Mouse (Mus musculus) left cerebral cortex, postnatal 10 days (tissue): ENCODE measurements around the gene Islr. TPM values are rescaled to one million over a fixed set of nuclear protein-coding genes. Genes with fewer than 3 reads are reported as not detected.
"Not testable (repeated sequence)": the region's sequence is repeated elsewhere in the genome, so short reads cannot be mapped to it uniquely, and the experiment has no call there.

Experiments used
- DNase-seq, 2 experiments: peaks; one replicate each; pipeline ENCODE4 v3.0.0; 2021 to 2022; ENCODE audit warnings: low spot score in 2 of 2, mixed read lengths in 1 of 2; ENCODE audit errors: extremely low spot score in 1 of 2
- intact Hi-C: fragments of 180-260 bp; cut with DNase I; formaldehyde crosslinking; loops from one replicate; pipeline ENCODE4 v1.15.1; 2025
- total RNA-seq, 2 experiments: library from RNA; stranded (reverse); gene quantifications; 2 replicates each; pipeline ENCODE4 v1.2.3; 2021

Gene Islr
- 10 to 100 TPM; 14.0 to 14.3 TPM for total RNA-seq

DNA sequence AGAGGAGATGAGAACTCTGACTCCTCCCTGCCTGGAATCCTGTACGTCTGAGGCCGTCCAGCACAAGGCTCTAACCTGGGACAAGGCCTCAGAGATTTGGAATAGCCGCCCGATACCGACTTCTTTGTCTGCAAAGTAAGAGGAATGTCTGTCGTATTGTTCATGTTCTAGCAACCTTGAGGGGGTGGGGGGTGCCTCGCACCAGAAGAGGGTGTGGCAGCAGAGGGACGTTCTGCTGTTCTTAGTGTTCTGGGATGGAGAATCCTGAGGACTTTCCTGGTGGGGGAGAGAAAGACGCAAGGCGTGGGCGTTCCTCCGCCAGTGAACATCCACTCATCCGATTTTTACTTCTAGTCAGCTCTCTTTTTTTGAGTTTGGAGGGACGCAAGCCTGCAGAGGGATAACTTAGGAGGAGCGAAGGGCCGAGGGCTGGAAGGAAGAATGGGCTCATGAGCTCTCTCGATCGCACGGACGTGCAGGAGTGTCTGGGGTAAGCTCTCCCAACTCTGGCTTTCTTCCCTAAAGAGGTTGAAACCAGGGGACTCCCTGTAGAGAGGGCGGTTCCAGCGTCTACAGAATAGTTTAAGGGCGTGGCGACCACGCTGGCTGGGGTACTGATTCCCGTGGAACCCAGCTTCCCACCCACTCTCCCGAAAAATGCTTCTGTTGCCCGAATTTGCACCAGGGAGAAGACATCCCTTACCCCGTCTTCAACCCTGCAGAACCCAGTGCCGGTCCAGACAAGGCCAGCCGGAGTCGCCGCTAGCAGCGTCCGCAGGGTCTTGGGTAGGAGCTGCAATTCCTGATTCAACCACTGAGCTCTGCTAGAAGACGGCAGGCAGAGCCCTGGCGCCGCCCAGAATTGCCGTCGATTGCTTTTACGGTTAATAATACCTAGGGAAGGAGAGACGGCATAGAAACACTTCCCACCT, at the start of gene Islr, which contains the start of gene Islr2:
Gene Islr, minus strand, starts transcription at position 791 of the 932 bp plus-strand sequence.
Gene Islr2, minus strand, starts transcription at position 804 of the 932 bp plus-strand sequence.
- DNase-seq = peak in 1 of 2 experiments; percentile 84
- intact Hi-C loops = loop anchor here (1.0 to 10.0 kb wide), 2 partner anchors 151 to 269 kb away; no protein-coding TSS in a partner anchor

DNA sequence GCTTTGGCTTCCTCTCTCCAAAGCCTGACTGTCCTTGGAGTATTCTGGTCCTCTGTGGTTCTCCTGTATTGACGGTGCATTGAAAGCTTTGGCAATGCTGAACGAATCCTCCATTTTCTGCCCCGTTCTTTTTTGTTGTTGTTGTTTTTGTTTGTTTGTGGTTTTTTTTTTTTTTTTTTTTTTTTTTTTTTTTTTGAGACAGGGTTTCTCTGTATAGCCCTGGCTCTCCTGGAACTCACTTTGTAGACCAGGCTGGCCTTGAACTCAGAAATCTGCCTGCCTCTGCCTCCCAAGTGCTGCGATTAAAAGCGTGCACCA, 49.7 kb upstream of the Islr start:
- intact Hi-C loops, DNase-seq: not testable (repeated sequence)

- DNase-seq = peak; percentile 91 to 96
- intact Hi-C loops = no loop called here
Observed at GRCm38 (mm10) chr9:58253033-58253804, 49.1 kb upstream of the Islr start, which contains the start of gene Stoml1. TSS of gene Stoml1 (plus strand) at chr9:58253164.

- DNase-seq, intact Hi-C loops: not testable (repeated sequence)
Observed at GRCm38 (mm10) chr9:58250730-58251129, 46.6 kb upstream of the Islr start.

DNA sequence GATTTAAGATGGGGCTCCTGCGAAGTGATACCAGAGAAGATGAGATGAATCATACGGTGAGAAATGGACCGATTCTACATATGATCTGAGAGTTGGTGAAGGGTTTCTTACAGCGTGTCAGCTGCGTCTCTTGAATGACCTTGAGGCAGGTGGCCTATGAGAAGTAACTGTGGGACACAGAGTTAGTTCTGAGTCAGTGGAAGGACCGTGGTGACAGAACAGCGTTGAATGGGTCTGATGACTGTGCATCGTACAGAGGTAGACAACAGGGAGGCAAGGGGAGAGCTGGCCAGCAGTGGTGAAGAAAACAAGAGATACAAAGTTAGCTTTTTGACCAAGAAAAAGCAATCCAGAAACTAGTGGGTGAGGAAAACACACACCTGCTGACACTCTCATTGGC, 46.2 kb upstream of the Islr start:
- intact Hi-C loops = no loop called here
- DNase-seq = no peak

- intact Hi-C loops = no loop called here
- DNase-seq = peak; percentile 38 to 82
Observed at GRCm38 (mm10) chr9:58249592-58250192, 45.6 kb upstream of the Islr start, which contains the start of gene Pml. TSS of gene Pml (minus strand) at chr9:58249786.

- intact Hi-C loops = no loop called here
Observed at GRCm38 (mm10) chr9:58248746-58249413, 44.8 kb upstream of the Islr start.

DNA sequence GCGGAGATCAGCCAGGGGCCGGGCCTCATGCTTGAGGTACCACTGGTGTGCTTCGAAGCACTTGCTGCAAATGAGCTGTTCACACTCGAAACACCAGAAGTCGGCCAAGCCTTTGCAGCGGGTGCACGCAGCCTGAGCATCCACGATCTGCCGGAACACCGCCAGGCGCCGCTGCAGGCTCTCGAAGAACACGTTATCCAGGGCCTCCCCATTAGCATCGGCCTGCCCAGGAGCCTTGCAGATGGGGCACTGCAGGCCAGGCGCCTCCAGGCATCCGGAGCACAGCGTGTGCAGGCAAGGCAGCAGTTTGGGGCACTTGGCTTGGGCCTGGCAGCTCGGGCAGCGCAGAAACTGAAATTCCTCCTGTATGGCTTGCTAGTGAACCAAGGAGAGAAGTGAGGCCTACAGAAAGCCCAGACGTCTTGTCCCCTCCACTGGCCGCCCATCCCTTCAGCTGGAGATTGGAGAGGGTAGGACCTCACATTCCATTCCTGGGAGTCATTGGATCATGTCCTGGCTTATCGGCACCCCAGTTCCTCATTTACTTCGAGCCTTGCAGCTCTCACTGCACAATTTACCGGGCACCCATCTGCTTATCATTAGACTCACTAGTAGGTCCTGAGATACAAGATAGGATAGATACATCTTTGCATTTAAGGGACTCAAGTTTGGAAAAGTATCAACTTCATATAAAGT, 43.1 kb upstream of the Islr start:
- DNase-seq = peak; percentile 72 to 90
- intact Hi-C loops = no loop called here

More at GRCm38 (mm10) chr9:58248746-58249413, 44.8 kb upstream of the Islr start:
- DNase-seq = no peak

GRCm38 (mm10) chr9:58246083-58246591, 42.0 kb upstream of the Islr start:
- intact Hi-C loops = no loop called here
- DNase-seq = no peak

GRCm38 (mm10) chr9:58243696-58244095, 39.6 kb upstream of the Islr start:
- intact Hi-C loops = no loop called here
- DNase-seq = no peak

GRCm38 (mm10) chr9:58242696-58243095, 38.6 kb upstream of the Islr start:
- no peak for DNase-seq
- intact Hi-C loops = no loop called here

DNA sequence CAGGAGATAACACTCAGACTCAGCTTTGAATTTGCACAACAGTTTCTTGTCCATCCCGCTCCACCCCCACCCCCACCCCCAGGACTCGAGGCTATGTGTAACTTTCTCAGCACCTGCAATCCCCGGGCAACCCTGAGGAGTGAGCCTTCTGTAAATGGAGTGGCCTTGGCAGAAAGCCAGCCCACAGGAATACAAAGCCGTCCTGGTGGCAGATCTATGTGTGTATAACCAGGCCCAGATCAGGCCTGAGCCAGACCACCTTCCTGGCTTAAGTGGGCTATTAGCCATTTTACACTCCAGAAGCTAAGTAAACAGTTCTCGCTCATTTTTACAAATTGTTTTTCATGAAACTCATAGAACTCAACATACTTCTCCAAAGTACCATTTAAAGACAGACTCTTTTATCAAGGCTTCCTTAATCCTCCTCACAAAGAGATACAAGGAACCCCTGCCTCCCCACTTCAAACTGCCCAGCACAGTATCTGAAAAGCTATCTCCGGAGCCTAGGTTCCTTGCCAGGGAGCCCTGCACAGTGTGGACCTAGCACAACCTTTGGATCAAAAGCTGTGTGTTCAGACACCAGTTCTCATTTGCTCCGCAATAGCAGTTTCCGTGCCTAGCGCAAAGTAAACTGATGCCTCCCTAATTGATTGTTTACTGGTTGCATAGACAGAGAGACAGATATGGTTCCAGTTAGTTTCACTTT, 37.8 kb upstream of the Islr start:
- peak in 1 of 2 experiments; percentile 59 for DNase-seq
- intact Hi-C loops = no loop called here

GRCm38 (mm10) chr9:58234502-58235015, 30.5 kb upstream of the Islr start:
- DNase-seq = no peak
- intact Hi-C loops = no loop called here

- intact Hi-C loops = no loop called here
- no peak for DNase-seq
Observed at GRCm38 (mm10) chr9:58232374-58232773, 28.3 kb upstream of the Islr start.

GRCm38 (mm10) chr9:58231746-58232145, 27.6 kb upstream of the Islr start:
- intact Hi-C loops = no loop called here
- no peak for DNase-seq

DNA sequence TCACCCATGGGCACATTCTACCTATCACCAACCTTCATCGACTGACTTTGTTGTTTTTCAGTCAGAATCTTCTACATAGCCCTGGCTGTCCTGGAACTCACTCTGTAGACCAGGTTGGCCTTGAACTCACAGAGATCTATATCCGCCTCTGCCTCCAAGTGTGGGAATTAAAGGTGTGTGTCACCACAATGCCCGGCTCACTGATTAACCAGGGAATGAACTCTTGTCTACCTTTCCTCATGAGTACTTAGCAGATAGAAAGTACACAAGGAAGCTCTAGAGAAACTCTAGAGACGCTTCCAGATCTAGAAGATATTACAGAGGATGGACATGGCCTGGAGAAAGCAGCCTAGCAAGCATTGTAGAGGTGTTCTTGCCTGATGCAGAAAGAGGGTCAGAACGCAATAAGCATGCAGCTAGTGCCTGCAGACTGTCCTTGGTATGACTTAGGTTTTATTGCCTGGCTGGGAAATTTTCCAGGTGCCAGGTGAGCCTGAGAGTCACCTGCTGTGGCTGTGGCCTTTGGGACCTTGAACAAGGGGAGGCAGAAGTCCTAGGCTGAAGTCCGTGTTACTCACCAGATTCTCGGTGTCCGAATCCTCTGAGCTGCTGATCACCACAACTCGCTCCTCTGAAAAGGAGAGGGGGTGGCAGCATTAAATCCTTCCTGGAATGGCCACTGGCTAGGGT, 24.8 kb upstream of the Islr start:
- intact Hi-C loops = no loop called here

More for the DNA sequence above, 24.8 kb upstream of the Islr start:
- no peak for DNase-seq
